Comparison of ENCODE assay signal across 11 mouse cellular contexts in genomic region chr3:102366188-102366587, GRCm38 (mm10).
A peak's percentile ranks its signal among the peaks of the same experiment; 100 is the strongest.
DNase-seq lines count a peak whose midpoint lies in the region; ATAC-seq and TF ChIP-seq lines count a peak whose summit lies in the region.
"Had no signal": no experiment of that assay in that cellular context is flagged by ENCODE, and none has a peak within 500 bp of the region (broad histone marks: within the 10 kb centered on the region; RNA-seq: fewer than 3 reads in every experiment).

No protein-coding gene starts in this region.

- ATAC-seq in heart, embryonic 15.5 days (replicated peaks; ENCODE audit: insufficient number of reproducible peaks, insufficient read depth, low FRiP score, low read depth) = peak; percentile 88
- peak; percentile 75; the same call in 1 of the 2 replicates for ATAC-seq in kidney, postnatal 0 days (replicated peaks; ENCODE audit: low FRiP score, low read depth)
- ATAC-seq in intestine, embryonic 16.5 days = no peak

- 39% methylated on average over 6 of the region's 6 CpGs for WGBS in heart, embryonic 15.5 days
- 41% methylated on average over 6 of the region's 6 CpGs for WGBS in kidney, postnatal 0 days
- 55% methylated on average over 6 of the region's 6 CpGs for WGBS in intestine, embryonic 16.5 days

- no peak overlapping the region for H3K27ac ChIP-seq in heart, embryonic 15.5 days
- H3K27ac ChIP-seq in kidney, postnatal 0 days = no peak overlapping the region
- no peak overlapping the region for H3K27ac ChIP-seq in intestine, embryonic 16.5 days (ENCODE audit: low read length)
- H3K27ac ChIP-seq: embryonic facial prominence, embryonic 13.5 days; lung, embryonic 15.5 days had no signal

- H3K9ac ChIP-seq in heart, embryonic 15.5 days = no peak overlapping the region
- no peak overlapping the region for H3K9ac ChIP-seq in kidney, postnatal 0 days (ENCODE audit: low read depth, low read length)
- H3K9ac ChIP-seq in intestine, embryonic 16.5 days (ENCODE audit: low read depth, low read length) = no peak overlapping the region
- H3K9ac ChIP-seq: embryonic facial prominence, embryonic 13.5 days; lung, embryonic 15.5 days had no signal

- H3K4me2 ChIP-seq in heart, embryonic 15.5 days = no peak overlapping the region
- H3K4me2 ChIP-seq in kidney, postnatal 0 days (ENCODE audit: low read length) = no peak overlapping the region
- H3K4me2 ChIP-seq in intestine, embryonic 16.5 days (ENCODE audit: low read depth, low read length) = no peak overlapping the region
- H3K4me2 ChIP-seq: embryonic facial prominence, embryonic 13.5 days; lung, embryonic 15.5 days had no signal

- no peaks in the 10 kb centered on the region for H3K27me3 ChIP-seq in heart, embryonic 15.5 days
- no peaks in the 10 kb centered on the region for H3K27me3 ChIP-seq in kidney, postnatal 0 days (ENCODE audit: insufficient read depth, low read length)
- no peaks in the 10 kb centered on the region for H3K27me3 ChIP-seq in intestine, embryonic 16.5 days (replicated peaks; ENCODE audit: control insufficient read depth, insufficient read depth, low read length)
- H3K27me3 ChIP-seq: embryonic facial prominence, embryonic 13.5 days; lung, embryonic 15.5 days had no signal

- peak; percentile 24 for DNase-seq in NIH3T3 (ENCODE audit: low read depth)
- peak; percentile 43 for DNase-seq in adrenal gland, postnatal 10 days
- peak; percentile 70 for DNase-seq in kidney, postnatal 0 days (ENCODE audit: low spot score)
- no peak for DNase-seq in retina, embryonic 14.5 days (ENCODE audit: low spot score)
- no peak for DNase-seq in ovary, postnatal 14 days (ENCODE audit: low spot score)
- DNase-seq: spleen, adult 18-20 months; thymus, postnatal 36 days had no signal

- H3K4me3 ChIP-seq in heart, embryonic 15.5 days = no peak overlapping the region
- H3K4me3 ChIP-seq in kidney, postnatal 0 days (replicated peaks; ENCODE audit: low read depth, low read length) = no peak overlapping the region
- H3K4me3 ChIP-seq in intestine, embryonic 16.5 days (ENCODE audit: low read length) = no peak overlapping the region
- H3K4me3 ChIP-seq: embryonic facial prominence, embryonic 13.5 days; lung, embryonic 15.5 days had no signal

- no peaks in the 10 kb centered on the region for H3K36me3 ChIP-seq in heart, embryonic 15.5 days
- H3K36me3 ChIP-seq in kidney, postnatal 0 days (ENCODE audit: insufficient read depth, low read length) = no peaks in the 10 kb centered on the region
- no peaks in the 10 kb centered on the region for H3K36me3 ChIP-seq in intestine, embryonic 16.5 days (ENCODE audit: control insufficient read depth, insufficient read depth, low read length)
- H3K36me3 ChIP-seq: embryonic facial prominence, embryonic 13.5 days; lung, embryonic 15.5 days had no signal

- TF ChIP-seq CTCF in kidney, postnatal 0 days (IDR thresholded peaks at IDR 0.05; ENCODE audit: low read depth) = no peak

- no peaks in the 10 kb centered on the region for H3K9me3 ChIP-seq in heart, embryonic 15.5 days (replicated peaks)
- H3K9me3 ChIP-seq in kidney, postnatal 0 days (replicated peaks; ENCODE audit: low read length) = no peaks in the 10 kb centered on the region
- H3K9me3 ChIP-seq in intestine, embryonic 16.5 days (ENCODE audit: control insufficient read depth, low read length) = no peaks in the 10 kb centered on the region
- H3K9me3 ChIP-seq: embryonic facial prominence, embryonic 13.5 days; lung, embryonic 15.5 days had no signal

- H3K4me1 ChIP-seq in heart, embryonic 15.5 days (replicated peaks) = 0 out of 2 replicates have a peak, but pooled peaks cover 2% of the 10 kb centered on the region
- no peaks in the 10 kb centered on the region for H3K4me1 ChIP-seq in kidney, postnatal 0 days (replicated peaks; ENCODE audit: insufficient read depth, low read length)
- no peaks in the 10 kb centered on the region for H3K4me1 ChIP-seq in intestine, embryonic 16.5 days (ENCODE audit: control insufficient read depth, insufficient read depth, low read length)
- H3K4me1 ChIP-seq: embryonic facial prominence, embryonic 13.5 days; lung, embryonic 15.5 days had no signal

Comparison
In these comparisons a context has a peak if more than half of its experiments do, and no peak if none do; other contexts are left out.
1. DNase-seq: peak in NIH3T3 (single experiment), adrenal gland, postnatal 10 days (single experiment) and kidney, postnatal 0 days (single experiment); none in retina, embryonic 14.5 days (single experiment) and ovary, postnatal 14 days (single experiment).